Mouse (Mus musculus) lung, adult 2 months (tissue): ENCODE measurements around the gene Phldb1. TPM values are rescaled to one million over a fixed set of nuclear protein-coding genes. Genes with fewer than 3 reads are reported as not detected.

Experiments
- DNase-seq: peaks from one replicate; pipeline ENCODE4 v3.0.0; 2022
- H3K4me1 ChIP-seq: fragments of 200-500 bp; 2 replicates; pipeline ENCODE4 v1.6.1; 2011; ENCODE audit warnings: low read length; ENCODE audit not compliant: control insufficient read depth, insufficient read depth
- H3K4me3 ChIP-seq: fragments of 200-500 bp; replicated peaks from 2 replicates; pipeline ENCODE3; 2011; ENCODE audit warnings: low read depth, mild to moderate bottlenecking, control low read depth, low read length; ENCODE audit errors: extremely low read depth
- CTCF ChIP-seq: fragments of 200-500 bp; IDR thresholded peaks from 2 replicates; pipeline ENCODE4 v1.5.1; 2011; ENCODE audit warnings: mild to moderate bottlenecking, low read length, control low read depth; ENCODE audit not compliant: insufficient read depth
- POLR2A ChIP-seq: fragments of 200-500 bp; IDR thresholded peaks from 2 replicates; pipeline ENCODE4 v1.6.1; 2011; ENCODE audit warnings: low read depth, mild to moderate bottlenecking, control low read depth, low read length, borderline replicate concordance; ENCODE audit errors: extremely low read depth
- WGBS: fragments of 180-500 bp; shearing (Covaris S2); methylation state at CpG from one replicate; pipeline ENCODE4 v1.1.7; 2018; 5-methylcytosine and 5-hydroxymethylcytosine counted together
- polyA plus RNA-seq: library from polyadenylated mRNA; depleted of rRNA; stranded (reverse); fragments of >200 nt; gene quantifications from 2 replicates; pipeline ENCODE4 v1.2.3, GENCODE M21; 2012

The Phldb1 gene
- polyA plus RNA-seq, 1 experiment = 87.6 TPM

DNA sequence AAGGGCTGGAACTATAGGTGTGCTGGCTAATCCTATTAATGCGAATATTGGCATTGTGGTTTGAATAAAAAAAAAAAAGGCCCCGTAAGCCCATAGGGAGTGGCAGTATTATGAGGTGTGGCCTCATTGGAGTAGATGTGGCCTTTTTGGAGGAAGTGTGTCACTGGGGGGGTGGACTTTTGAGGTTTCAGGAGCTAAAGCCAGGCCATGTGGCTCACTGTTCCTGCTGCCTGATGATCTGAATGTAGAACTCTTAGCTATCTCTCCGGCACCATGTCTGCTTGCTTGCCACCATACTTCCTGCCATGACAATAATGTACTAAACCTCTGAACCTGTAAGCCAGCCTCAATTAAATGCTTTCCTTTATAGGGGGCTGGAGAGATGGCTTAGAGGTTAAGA, 12.3 kb upstream of the Phldb1 start:
- no peak overlapping the region for H3K4me3 ChIP-seq
- no peaks in the 10 kb centered on the region for H3K4me1 ChIP-seq
- WGBS = 92% methylated on average over 3 of the region's 3 CpGs
- TF ChIP-seq POLR2A (no peak), CTCF (no peak)
- no peak for DNase-seq

DNA sequence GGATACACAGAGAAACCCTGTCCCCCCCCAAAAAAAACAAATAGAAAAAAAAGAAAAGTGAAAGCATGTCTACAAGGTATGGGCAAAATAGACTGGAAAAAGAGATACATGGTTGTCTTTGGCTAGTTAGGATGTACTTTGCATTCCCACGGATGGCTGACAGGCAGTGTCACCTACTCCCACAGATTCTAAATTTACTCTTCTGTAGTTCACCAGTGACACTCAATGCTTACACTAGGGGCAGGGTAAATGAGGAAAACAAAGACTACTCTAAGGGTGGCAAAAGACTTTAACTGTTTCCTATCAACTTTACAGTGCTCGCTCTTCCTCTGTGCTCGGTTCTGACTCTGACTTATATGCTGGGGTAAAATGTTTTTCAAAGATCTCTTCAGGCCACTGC, 11.7 kb upstream of the Phldb1 start:
- no peak for TF ChIP-seq POLR2A
- no peak for TF ChIP-seq CTCF
- H3K4me3 ChIP-seq = no peak overlapping the region
- 82% methylated on average over 3 of the region's 3 CpGs for WGBS
- no peaks in the 10 kb centered on the region for H3K4me1 ChIP-seq
- no peak for DNase-seq

DNA sequence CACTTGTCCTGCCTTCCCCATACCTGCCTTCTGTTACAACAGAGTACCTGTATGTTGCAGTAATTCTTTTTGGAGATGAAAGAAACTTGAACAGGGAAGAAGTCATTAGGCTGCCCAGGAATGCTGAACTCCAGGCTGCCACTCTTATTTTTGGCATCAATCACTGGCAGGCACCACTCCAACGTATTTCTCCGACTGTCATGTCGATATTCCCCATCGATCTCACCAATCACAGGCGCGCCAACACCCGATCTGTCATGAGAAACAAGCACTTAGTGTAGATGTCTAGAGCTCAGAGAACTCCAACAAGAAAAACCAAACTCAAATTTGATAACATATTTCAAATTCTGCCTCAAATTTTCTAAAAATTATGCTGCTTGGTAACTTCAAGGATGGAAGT, 10.4 kb upstream of the Phldb1 start:
- no peaks in the 10 kb centered on the region for H3K4me1 ChIP-seq
- H3K4me3 ChIP-seq = no peak overlapping the region
- no peak for DNase-seq
- TF ChIP-seq POLR2A (no peak), CTCF (no peak)
- 87% methylated on average over 7 of the region's 7 CpGs for WGBS

DNA sequence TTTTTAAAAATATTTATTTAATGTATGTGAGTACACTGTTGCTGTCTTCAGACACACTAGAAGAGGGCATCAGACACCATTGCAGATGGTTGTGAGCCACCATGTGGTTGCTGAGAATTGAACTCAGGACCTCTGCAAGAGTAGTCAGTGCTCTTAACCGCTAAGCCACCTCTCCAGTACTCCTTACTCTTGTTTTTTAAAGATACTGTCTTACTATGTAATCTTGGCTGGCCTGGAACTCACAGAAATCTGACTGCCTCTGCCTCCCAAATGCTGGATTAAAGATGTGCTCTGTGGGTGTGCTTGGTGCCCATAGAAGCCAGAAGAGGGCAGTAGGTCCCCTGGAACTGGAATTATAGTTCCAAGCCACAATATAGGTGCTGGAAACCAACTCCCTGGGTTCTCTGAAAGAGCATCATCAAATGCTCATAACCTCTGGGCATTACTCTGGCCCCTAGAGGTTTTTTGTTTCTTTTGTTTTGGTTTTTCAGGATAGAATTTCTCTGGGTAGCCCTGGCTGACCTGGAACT, 5.7 kb upstream of the Phldb1 start:
- TF ChIP-seq POLR2A (no peak), CTCF (no peak)
- no peak overlapping the region for H3K4me3 ChIP-seq
- no peak for DNase-seq
- WGBS = 93% methylated on average over 1 of the region's 1 CpGs
- H3K4me1 ChIP-seq = peaks cover 2% of the 10 kb centered on the region; the same call in 1 of the 2 replicates

DNA sequence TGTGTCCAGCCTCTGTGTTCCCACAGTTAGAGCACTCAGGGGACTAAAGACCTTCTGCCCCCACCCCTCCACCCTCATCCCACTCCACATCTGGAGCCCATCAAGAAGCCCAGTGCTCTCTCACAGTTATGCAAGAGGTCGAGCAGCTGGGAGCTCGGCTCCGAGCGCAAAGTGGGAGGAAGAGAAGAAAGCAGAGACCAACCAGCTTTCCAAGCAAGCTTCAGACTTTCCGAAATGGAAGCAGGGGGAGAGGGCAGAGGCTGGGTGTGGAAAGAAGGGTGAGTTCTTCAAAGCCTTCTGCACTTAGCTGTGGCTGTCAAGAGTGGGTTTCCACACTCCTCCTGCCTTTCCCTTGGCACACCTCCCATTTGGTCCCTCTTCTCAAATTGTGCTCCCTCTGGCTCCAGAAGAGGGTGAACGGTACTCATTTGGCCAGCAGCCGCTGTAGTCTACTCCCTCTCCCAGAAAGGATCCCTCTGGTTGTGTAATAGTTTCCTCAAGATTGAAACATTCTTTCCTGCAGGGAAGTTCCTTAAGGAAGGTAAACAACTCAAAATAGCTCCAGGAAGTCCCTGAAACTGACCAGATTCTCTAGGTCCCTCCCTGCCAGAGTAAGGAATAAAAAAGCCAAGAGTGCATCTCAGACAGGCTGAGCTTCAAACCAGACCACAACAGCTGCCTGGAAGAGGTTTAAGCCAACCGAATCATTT, 2.4 kb upstream of the Phldb1 start:
- no peak for TF ChIP-seq POLR2A
- TF ChIP-seq CTCF = no peak
- H3K4me1 ChIP-seq = peaks cover 4% of the 10 kb centered on the region
- 22% methylated on average over 8 of the region's 8 CpGs for WGBS
- DNase-seq = peak; percentile 48
- H3K4me3 ChIP-seq = no peak overlapping the region

DNA sequence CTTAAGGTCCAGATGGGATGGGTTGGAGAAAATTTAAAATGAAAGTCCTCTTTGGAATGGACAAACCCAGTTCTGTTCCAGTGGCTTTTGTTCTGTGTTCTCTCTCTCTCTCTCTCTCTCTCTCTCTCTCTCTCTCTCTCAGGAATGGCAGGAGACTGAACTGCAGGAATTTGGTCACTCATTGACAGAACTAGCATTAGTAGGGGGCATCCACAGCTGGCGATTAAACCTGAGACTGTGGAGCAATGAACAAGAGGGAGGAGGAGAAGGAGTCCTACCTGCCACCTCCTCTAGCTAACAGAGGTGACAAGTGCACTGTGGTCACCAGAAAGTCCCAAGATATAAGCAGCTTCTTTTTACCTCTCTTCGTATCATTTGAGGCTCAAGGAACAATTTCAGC, 1.3 kb upstream of the Phldb1 start:
- DNase-seq = no peak
- 82% methylated on average over 2 of the region's 2 CpGs for WGBS
- no peak overlapping the region for H3K4me3 ChIP-seq
- H3K4me1 ChIP-seq = peaks cover 8% of the 10 kb centered on the region
- TF ChIP-seq POLR2A = no peak

DNA sequence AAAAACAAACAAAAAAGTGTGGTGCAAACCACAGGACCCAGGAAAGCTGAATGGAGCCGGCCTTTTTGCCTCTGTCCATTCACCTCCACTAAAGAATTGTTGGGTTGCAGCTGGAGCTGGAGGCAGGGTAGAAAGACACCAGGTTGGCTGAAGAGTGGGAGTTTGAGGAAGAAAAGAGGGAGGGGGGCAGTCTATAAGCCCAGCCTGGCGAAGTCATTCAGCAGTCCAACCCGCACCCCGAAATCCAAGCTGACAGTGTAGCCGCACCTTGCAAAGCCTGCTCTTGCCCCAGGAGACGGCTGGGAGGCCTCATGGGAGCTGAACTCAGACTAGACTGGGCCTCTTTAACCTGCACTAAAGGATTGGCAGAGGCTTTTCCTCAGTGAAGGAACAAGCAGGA, 888 bp upstream of the Phldb1 start:
- no peak for TF ChIP-seq POLR2A
- no peak for TF ChIP-seq CTCF
- Histone ChIP-seq H3K4me3 (no peak overlapping the region), H3K4me1 (peaks cover 8% of the 10 kb centered on the region)
- WGBS = 91% methylated on average over 6 of the region's 6 CpGs
- no peak for DNase-seq

DNA sequence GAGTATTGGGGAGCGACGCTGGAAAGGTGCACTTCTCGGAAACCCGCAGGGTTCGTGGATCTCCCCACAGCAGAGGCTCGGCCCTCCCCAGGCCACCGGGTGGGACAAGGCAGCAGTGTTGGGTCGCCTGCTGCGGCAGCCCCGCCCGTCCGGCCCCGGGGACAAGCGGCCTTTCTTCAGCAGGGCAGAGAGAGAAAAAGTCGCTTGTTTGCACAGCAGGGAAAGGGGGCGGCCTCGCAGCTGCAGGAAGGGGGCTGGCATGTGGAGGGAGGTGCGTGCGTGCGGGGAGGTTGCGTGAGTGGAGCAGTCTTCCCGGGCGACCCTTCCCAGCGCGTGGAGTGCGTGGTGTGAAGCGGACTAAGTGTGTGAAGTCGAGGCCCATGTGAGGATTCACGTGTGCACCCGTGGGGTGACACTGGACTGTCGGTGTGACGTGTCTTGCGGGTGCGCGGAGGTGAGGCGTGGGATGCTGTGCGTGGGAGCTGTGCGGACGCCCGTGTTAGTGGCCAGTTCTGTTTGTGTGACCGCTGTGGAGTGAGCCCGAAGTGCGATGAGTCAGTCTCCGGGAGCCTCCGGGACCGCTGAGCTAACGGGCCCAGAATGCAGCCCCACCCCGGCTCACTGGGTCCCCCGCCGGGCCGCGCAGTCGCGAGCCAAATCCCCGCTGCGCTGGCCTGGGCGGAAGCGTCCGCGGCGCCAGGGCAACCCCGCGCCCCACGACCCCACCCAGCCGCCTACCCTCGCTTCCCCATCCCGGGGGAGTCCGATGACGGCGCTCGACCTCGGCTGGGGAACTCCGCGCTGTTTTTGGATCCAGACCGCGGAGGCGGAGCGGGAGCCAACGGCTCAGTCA, 1.1 kb downstream of the Phldb1 start:
- H3K4me1 ChIP-seq = peaks cover 8% of the 10 kb centered on the region
- TF ChIP-seq CTCF (no peak), POLR2A (peak; percentile 33; the same call in 1 of the 2 replicates)
- no peak for DNase-seq
- peak overlapping the region; percentile 85 for H3K4me3 ChIP-seq
- WGBS = 2% methylated on average over 79 of the region's 79 CpGs

DNA sequence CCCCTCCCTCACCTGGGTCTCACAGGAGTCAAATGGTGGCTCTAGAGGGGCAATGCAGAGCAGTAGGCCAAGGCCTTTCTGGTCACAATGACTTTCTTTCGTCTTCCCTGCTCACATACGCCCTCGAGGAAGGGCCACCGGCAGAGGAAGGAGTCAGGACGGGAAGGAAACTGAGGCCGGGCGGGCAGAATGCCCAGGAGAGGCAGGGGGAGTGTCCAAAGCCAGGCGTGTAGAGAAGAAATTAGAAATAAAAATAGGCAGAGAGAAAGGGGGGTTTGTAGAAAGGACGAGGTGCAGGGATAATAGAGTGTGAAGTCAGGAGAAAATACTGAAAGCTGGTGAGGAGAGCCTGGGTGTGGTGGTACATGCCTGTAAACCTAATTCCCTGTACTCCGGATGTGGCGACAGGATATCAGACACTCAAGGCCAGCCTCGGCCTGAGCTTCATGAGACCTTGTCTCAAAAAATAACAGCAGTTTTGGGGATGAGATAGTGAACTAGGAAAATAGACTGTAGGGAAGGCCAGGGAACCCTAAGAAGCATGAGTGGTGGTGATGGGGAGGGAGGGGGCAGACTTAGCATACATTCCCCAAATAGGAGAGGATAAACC, 2.0 kb downstream of the Phldb1 start:
- H3K4me3 ChIP-seq = peak overlapping the region; percentile 85
- H3K4me1 ChIP-seq = peaks cover 8% of the 10 kb centered on the region
- 43% methylated on average over 12 of the region's 12 CpGs for WGBS
- no peak for DNase-seq
- TF ChIP-seq POLR2A (no peak), CTCF (no peak)

DNA sequence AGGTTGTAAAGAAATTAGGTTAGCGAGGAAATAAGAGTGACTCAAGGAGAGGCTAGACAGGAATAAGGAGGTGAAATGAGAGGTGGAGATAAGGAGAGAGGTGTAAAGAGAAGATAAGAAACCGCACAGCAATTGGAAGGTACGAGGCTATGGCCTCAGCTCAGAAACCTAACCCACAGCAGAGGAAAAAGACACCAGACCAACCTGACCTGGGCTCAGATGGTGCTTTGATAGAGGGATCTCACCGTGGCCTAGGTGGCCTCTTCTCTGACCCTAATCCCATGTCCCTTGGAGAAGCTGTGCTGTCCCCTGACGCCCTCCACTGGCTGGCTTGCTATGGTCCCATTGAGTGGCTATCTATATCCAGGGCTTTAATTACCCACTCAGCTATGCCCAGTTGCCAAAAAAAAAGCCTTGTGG, 2.9 kb downstream of the Phldb1 start:
- WGBS = 59% methylated on average over 5 of the region's 5 CpGs

More for the DNA sequence above, 2.9 kb downstream of the Phldb1 start:
- no peak overlapping the region for H3K4me3 ChIP-seq
- no peak for DNase-seq
- H3K4me1 ChIP-seq = peaks cover 8% of the 10 kb centered on the region
- TF ChIP-seq POLR2A (no peak), CTCF (no peak)
